In the genomic region with DNA sequence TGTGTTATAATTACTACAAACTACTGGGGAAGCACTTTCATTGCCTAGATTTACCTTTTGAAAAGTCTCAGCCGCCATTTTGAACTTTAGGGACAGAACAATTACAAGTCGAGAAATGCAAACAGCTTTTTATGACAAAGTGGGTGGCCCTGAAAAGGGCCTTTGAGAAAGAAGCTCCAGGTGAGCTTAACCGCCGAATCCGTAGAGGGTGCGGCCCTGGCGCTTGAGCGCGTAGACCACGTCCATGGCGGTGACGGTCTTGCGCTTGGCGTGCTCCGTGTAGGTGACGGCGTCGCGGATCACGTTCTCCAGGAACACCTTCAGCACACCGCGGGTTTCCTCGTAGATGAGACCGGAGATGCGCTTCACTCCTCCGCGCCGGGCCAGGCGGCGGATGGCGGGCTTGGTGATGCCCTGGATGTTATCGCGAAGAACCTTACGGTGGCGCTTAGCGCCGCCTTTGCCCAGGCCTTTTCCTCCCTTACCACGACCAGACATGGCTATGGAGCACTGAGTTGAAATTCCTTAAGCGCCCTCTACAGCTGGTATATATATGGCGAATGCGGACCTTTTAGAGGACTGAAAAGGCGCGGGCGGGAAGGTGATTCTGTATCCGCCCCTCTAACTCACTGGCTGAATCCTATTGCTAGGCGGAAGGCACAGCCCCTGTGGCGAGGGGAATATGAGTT, we compare ENCODE assay signal across 8 mouse cellular contexts. TPM values are rescaled to one million over a fixed set of nuclear protein-coding genes. Genes with fewer than 3 reads are reported as not detected.
A peak's percentile ranks its signal among the peaks of the same experiment; 100 is the strongest.
DNase-seq lines count a peak whose midpoint lies in the region; ATAC-seq lines count a peak whose summit lies in the region.
"Not testable (repeated sequence)": the region's sequence is repeated elsewhere in the genome, so short reads cannot be mapped to it uniquely, and the experiment has no call there.

A gene (minus strand): TSS at position 503 of the 689 bp plus-strand sequence.

- peak within 1 kb of the TSS; percentile 44 for H3K4me3 ChIP-seq in intestine, embryonic 15.5 days (replicated peaks)

- peak; percentile 84 for ATAC-seq in intestine, embryonic 15.5 days
- peak; percentile 61 for ATAC-seq in megakaryocyte-erythroid progenitor cell, adult 5-6 weeks (replicated peaks; ENCODE audit: low FRiP score, low TSS enrichment, poor library complexity, severe bottlenecking)

- peak; percentile 89 for DNase-seq in adrenal gland, adult 2 months
- peak; percentile 95 for DNase-seq in embryo, embryonic 11 days
- peak; percentile 62 for DNase-seq in gastrocnemius, postnatal 25 days
- peak; percentile 91 to 92 for DNase-seq in left cerebral cortex, postnatal 14 days (ENCODE audit: low spot score in 2 of 2)
- peak; percentile 82 for DNase-seq in right cerebral cortex, postnatal 14 days
- DNase-seq in urinary bladder, postnatal 36 days (ENCODE audit: low spot score in 2 of 2): peak; percentile 84

- H3K27me3 ChIP-seq in intestine, embryonic 15.5 days (replicated peaks): not testable (repeated sequence)

- intact Hi-C loops in left cerebral cortex, postnatal 14 days (cut with DNase I): not testable (repeated sequence)

- WGBS in intestine, embryonic 15.5 days: under 1% methylated on average over 47 of the region's 47 CpGs

- H3K36me3 ChIP-seq in intestine, embryonic 15.5 days: not testable (repeated sequence)

- peak within 1 kb of the TSS; percentile 92 for H3K27ac ChIP-seq in intestine, embryonic 15.5 days

- H3K9ac ChIP-seq in intestine, embryonic 15.5 days: peak within 1 kb of the TSS; percentile 36

- not testable (repeated sequence) for H3K4me1 ChIP-seq in intestine, embryonic 15.5 days (replicated peaks)

- not testable (repeated sequence) for H3K9me3 ChIP-seq in intestine, embryonic 15.5 days

- H3K4me2 ChIP-seq in intestine, embryonic 15.5 days (replicated peaks): peak within 1 kb of the TSS; percentile 61

RNA-seq across cellular contexts. Expression of the gene that starts here (rescaled TPM):
- total RNA-seq in adrenal gland, adult 2 months (2021): 10 to 100 TPM; 37.2 to 51.6 TPM
- polyA plus RNA-seq in adrenal gland, adult 2 months (2012; rRNA removed): 0.40 and 2.2 TPM in 2 replicates
- total RNA-seq in gastrocnemius, postnatal 25 days (2021): 10 to 100 TPM; 15.2 to 26.3 TPM
- polyA plus RNA-seq in intestine, embryonic 15.5 days (2015; fragmentation: Nextera tagmentation; extraction: Ambion mirVana): 0.88 and 1.0 TPM in 2 replicates
- total RNA-seq in left cerebral cortex, postnatal 14 days (2021): 100 to 1,000 TPM; 150 to 165 TPM
- total RNA-seq in megakaryocyte-erythroid progenitor cell, adult 5-6 weeks (2014; fragmentation: Nextera tagmentation): 281 and 340 TPM in 2 replicates
- 1,052 and 1,693 TPM in 2 replicates for total RNA-seq in megakaryocyte-erythroid progenitor cell, adult 5-6 weeks (2017)

Comparison
In these comparisons a context has a peak if more than half of its experiments do, and no peak if none do; other contexts are left out.
1. Peak in every context shown above with its lines: DNase-seq, ATAC-seq, H3K4me3 ChIP-seq and H3K27ac ChIP-seq.